In genomic region chr5:33540259-33540658, GRCm38 (mm10) we compare ENCODE assay signal across 13 mouse cellular contexts.
A peak's percentile ranks its signal among the peaks of the same experiment; 100 is the strongest.
DNase-seq lines count a peak whose midpoint lies in the region; ATAC-seq and TF ChIP-seq lines count a peak whose summit lies in the region.
"Had no signal": no experiment of that assay in that cellular context is flagged by ENCODE, and none has a peak within 500 bp of the region (broad histone marks: within the 10 kb centered on the region; RNA-seq: fewer than 3 reads in every experiment).

No protein-coding gene starts in this region.

- intact Hi-C loops in heart, postnatal 36 days (cut with DNase I), result loop anchor here (2.0 kb wide), 1 partner anchor 49 kb away; no protein-coding TSS in a partner anchor

- peaks cover 24% of the 10 kb centered on the region for H3K4me1 ChIP-seq in heart, embryonic 10.5 days
- H3K4me1 ChIP-seq in ES-E14 (ENCODE audit: control insufficient read depth in 2 of 2, insufficient read depth in 2 of 2, low read length in 2 of 2, poor library complexity in 1 of 2), result peaks cover 4 to 37% of the 10 kb centered on the region in 2 experiments
- H3K4me1 ChIP-seq in forebrain, postnatal 0 days (ENCODE audit: insufficient read depth), result no peaks in the 10 kb centered on the region
- peaks cover 2% of the 10 kb centered on the region; the same call in 1 of the 2 replicates for H3K4me1 ChIP-seq in midbrain, embryonic 16.5 days (ENCODE audit: control insufficient read depth, insufficient read depth, low read length)

- WGBS in heart, embryonic 10.5 days, result 49% methylated on average over 23 of the region's 23 CpGs
- 29% methylated on average over 23 of the region's 23 CpGs for WGBS in forebrain, postnatal 0 days
- WGBS in midbrain, embryonic 16.5 days, result 14% methylated on average over 23 of the region's 23 CpGs

- H3K27me3 ChIP-seq in heart, embryonic 10.5 days (ENCODE audit: insufficient read depth, poor library complexity, severe bottlenecking), result peaks cover 92% of the 10 kb centered on the region
- H3K27me3 ChIP-seq in forebrain, postnatal 0 days (ENCODE audit: insufficient read depth, low read length), result peaks cover 78% of the 10 kb centered on the region
- H3K27me3 ChIP-seq in midbrain, embryonic 16.5 days (ENCODE audit: control insufficient read depth, insufficient read depth, low read depth, low read length), result peaks cover 24% of the 10 kb centered on the region; the same call in 1 of the 2 replicates

- no peak overlapping the region for H3K27ac ChIP-seq in heart, embryonic 10.5 days
- no peak overlapping the region for H3K27ac ChIP-seq in ES-E14 (ENCODE audit: insufficient read depth, low read depth, low read length, poor library complexity, severe bottlenecking)
- H3K27ac ChIP-seq in forebrain, postnatal 0 days (ENCODE audit: low read depth, low read length), result no peak overlapping the region
- no peak overlapping the region for H3K27ac ChIP-seq in midbrain, embryonic 16.5 days (ENCODE audit: low read length)

- peak overlapping the region; percentile 17; the same call in 1 of the 2 replicates for H3K9ac ChIP-seq in ES-E14 (ENCODE audit: insufficient read depth, low read depth, low read length, poor library complexity, severe bottlenecking)
- peak overlapping the region; percentile 23; the same call in 1 of the 2 replicates for H3K9ac ChIP-seq in forebrain, postnatal 0 days
- peak overlapping the region; percentile 42; the same call in 1 of the 2 replicates for H3K9ac ChIP-seq in midbrain, embryonic 16.5 days (ENCODE audit: low read depth, low read length)

- no peaks in the 10 kb centered on the region for H3K36me3 ChIP-seq in heart, embryonic 10.5 days
- no peaks in the 10 kb centered on the region for H3K36me3 ChIP-seq in ES-E14 (ENCODE audit: control insufficient read depth, insufficient read depth, low read length, poor library complexity, severe bottlenecking)
- no peaks in the 10 kb centered on the region for H3K36me3 ChIP-seq in forebrain, postnatal 0 days (ENCODE audit: insufficient read depth)
- no peaks in the 10 kb centered on the region for H3K36me3 ChIP-seq in midbrain, embryonic 16.5 days (ENCODE audit: control insufficient read depth, insufficient read depth, low read length)

- H3K4me2 ChIP-seq in forebrain, postnatal 0 days (ENCODE audit: low read depth), result peak overlapping the region; percentile 43
- H3K4me2 ChIP-seq in midbrain, embryonic 16.5 days (ENCODE audit: low read length), result peak overlapping the region; percentile 47

- H3K4me3 ChIP-seq in heart, embryonic 10.5 days, result 0 out of 2 replicates have a peak overlapping the region, but pooled peaks have one; percentile 4
- peak overlapping the region; percentile 37 to 49 for H3K4me3 ChIP-seq in ES-E14 (ENCODE audit: insufficient read depth in 1 of 2, low read depth in 1 of 2, low read length in 2 of 2, poor library complexity in 1 of 2, severe bottlenecking in 1 of 2)
- peak overlapping the region; percentile 13; the same call in 1 of the 2 replicates for H3K4me3 ChIP-seq in forebrain, postnatal 0 days (ENCODE audit: low read depth, low read length)
- peak overlapping the region; percentile 10; the same call in 1 of the 2 replicates for H3K4me3 ChIP-seq in midbrain, embryonic 16.5 days (ENCODE audit: low read depth, low read length)

- TF ChIP-seq CTCF in forebrain, postnatal 0 days (IDR thresholded peaks at IDR 0.05; ENCODE audit: low read depth), result no peak

- H3K9me3 ChIP-seq in heart, embryonic 10.5 days, result no peaks in the 10 kb centered on the region
- no peaks in the 10 kb centered on the region for H3K9me3 ChIP-seq in ES-E14 (ENCODE audit: control insufficient read depth, insufficient read depth, low read depth, low read length)
- H3K9me3 ChIP-seq in forebrain, postnatal 0 days (ENCODE audit: low read length), result no peaks in the 10 kb centered on the region
- H3K9me3 ChIP-seq in midbrain, embryonic 16.5 days (replicated peaks; ENCODE audit: control insufficient read depth, low read length, poor library complexity, severe bottlenecking), result no peaks in the 10 kb centered on the region

- DNase-seq in heart, embryonic 10.5 days (ENCODE audit: low spot score), result no peak
- no peak for DNase-seq in heart, postnatal 36 days
- DNase-seq in ES-E14 (ENCODE audit: low read depth, low spot score), result no peak
- DNase-seq in forebrain, postnatal 0 days, result peak; percentile 57
- DNase-seq in spleen, postnatal 14 days (ENCODE audit: low spot score in 2 of 2), result no peak
- no peak for DNase-seq in right cerebral cortex, postnatal 14 days
- DNase-seq in adrenal gland, postnatal 10 days, result no peak
- DNase-seq: B cell, adult 2 months; cerebellum, adult 9-11 months; gastrocnemius, postnatal 25 days; thymus, postnatal 14 days had no signal

- peak; percentile 61 for ATAC-seq in forebrain, postnatal 0 days
- ATAC-seq in midbrain, embryonic 16.5 days, result peak; percentile 16; the same call in 1 of the 2 replicates
- ATAC-seq: Patski had no signal

- in situ Hi-C loops in ES-E14 (cut with MboI; ENCODE audit: low sequenced_read_pairs in 2 of 2, unreplicated experiment in 2 of 2), result no loop called here

TF ChIP-seq in ES-E14, 5 proteins besides CTCF, POLR2A, EP300 and RAD21:
- no peak for TF ChIP-seq CHD2 (IDR thresholded peaks at IDR 0.05; ENCODE audit: low read depth, low read length)
- TF ChIP-seq ZC3H11A (IDR thresholded peaks at IDR 0.05; ENCODE audit: borderline replicate concordance, low read depth, low read length), result no peak
- TF ChIP-seq MAFK (IDR thresholded peaks at IDR 0.05; ENCODE audit: insufficient read depth, low read depth, low read length), result no peak
- no peak for TF ChIP-seq ZNF384 (IDR thresholded peaks at IDR 0.05; ENCODE audit: low read depth, low read length)
- TF ChIP-seq HCFC1 (IDR thresholded peaks at IDR 0.05; ENCODE audit: borderline replicate concordance, insufficient read depth, low read length), result no peak
TF ChIP-seq in ES-E14: peak in this region for 0.
